In the genomic region with DNA sequence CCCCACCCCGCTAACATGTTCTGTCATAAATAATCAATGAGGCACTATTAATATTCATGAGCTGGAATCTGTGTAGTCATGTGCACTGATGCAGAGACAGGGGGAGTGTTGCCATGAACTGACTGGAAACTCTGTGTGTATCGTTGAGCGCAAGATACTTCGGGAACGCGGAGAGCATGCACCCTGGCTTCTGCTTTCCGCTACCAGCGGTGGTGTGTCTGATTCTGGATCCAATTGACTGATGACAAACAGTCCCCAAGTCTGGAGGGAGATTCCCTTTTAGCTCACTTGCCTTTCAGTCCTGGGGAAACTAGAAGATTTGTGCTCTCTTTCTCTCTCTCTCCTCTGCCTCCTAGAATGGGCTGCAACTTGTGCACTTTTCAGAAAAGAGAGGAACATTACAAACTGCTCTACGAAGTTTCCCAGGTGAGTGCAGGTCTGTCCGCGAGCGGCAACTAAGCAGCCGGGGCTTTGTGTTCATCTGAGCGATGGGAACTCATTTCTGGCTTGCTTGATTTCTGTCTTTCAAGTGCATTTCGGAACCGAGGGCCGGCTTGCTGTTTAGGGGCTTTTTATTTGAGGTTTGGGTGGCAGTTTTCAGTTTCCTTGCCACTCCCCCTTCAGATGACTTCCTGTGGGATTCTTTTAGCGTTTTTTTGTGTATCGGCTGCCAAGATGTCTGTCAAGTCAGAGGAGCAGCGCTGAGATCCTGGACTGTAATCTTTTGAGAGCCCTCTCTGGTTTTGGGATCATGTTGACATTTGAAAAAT, we compare ENCODE assay signal across 8 mouse cellular contexts.
DNase-seq lines count a peak whose midpoint lies in the region; ATAC-seq lines count a peak whose summit lies in the region.

No protein-coding gene starts in this region.

- no peaks in the 10 kb centered on the region for H3K36me3 ChIP-seq in embryonic facial prominence, embryonic 10.5 days (replicated peaks)
- H3K36me3 ChIP-seq in hindbrain, embryonic 10.5 days: no peaks in the 10 kb centered on the region
- no peaks in the 10 kb centered on the region for H3K36me3 ChIP-seq in limb, embryonic 13.5 days

- peak; percentile 21 to 24 for DNase-seq in left cerebral cortex, postnatal 25 days (ENCODE audit: low spot score in 2 of 2)
- DNase-seq in left cerebral cortex, adult 8-10 months (ENCODE audit: low spot score in 2 of 2): no peak
- peak; percentile 42 for DNase-seq in embryonic facial prominence, embryonic 10.5 days (ENCODE audit: low spot score)
- DNase-seq in hindbrain, embryonic 10.5 days (ENCODE audit: low spot score): peak; percentile 55
- DNase-seq in retina, postnatal 1 day: peak; percentile 88
- DNase-seq in gastrocnemius, adult 8-10 months (ENCODE audit: low spot score in 2 of 2): no peak
- DNase-seq in adrenal gland, adult 8-10 months: no peak

- intact Hi-C loops in left cerebral cortex, postnatal 25 days (cut with DNase I): loop anchor here (5.0 kb wide), 3 partner anchors 150 to 620 kb away; no protein-coding TSS in a partner anchor

- ATAC-seq in limb, embryonic 13.5 days (ENCODE audit: low FRiP score, low read depth): no peak

- peaks cover 26% of the 10 kb centered on the region for H3K4me1 ChIP-seq in embryonic facial prominence, embryonic 10.5 days
- H3K4me1 ChIP-seq in hindbrain, embryonic 10.5 days (replicated peaks): peaks cover 44% of the 10 kb centered on the region
- peaks cover 23% of the 10 kb centered on the region for H3K4me1 ChIP-seq in limb, embryonic 13.5 days

- H3K9me3 ChIP-seq in embryonic facial prominence, embryonic 10.5 days: no peaks in the 10 kb centered on the region
- no peaks in the 10 kb centered on the region for H3K9me3 ChIP-seq in hindbrain, embryonic 10.5 days
- H3K9me3 ChIP-seq in limb, embryonic 13.5 days: no peaks in the 10 kb centered on the region

- H3K4me3 ChIP-seq in embryonic facial prominence, embryonic 10.5 days: peak overlapping the region; percentile 58
- peak overlapping the region; percentile 57 for H3K4me3 ChIP-seq in hindbrain, embryonic 10.5 days
- peak overlapping the region; percentile 45 for H3K4me3 ChIP-seq in limb, embryonic 13.5 days

- peak overlapping the region; percentile 44; the same call in 1 of the 2 replicates for H3K27ac ChIP-seq in embryonic facial prominence, embryonic 10.5 days (replicated peaks)
- peak overlapping the region; percentile 84 for H3K27ac ChIP-seq in hindbrain, embryonic 10.5 days
- H3K27ac ChIP-seq in limb, embryonic 13.5 days: no peak overlapping the region

- H3K27me3 ChIP-seq in embryonic facial prominence, embryonic 10.5 days (replicated peaks; ENCODE audit: low read depth, poor library complexity, severe bottlenecking): peaks cover 8% of the 10 kb centered on the region; the same call in 1 of the 2 replicates
- no peaks in the 10 kb centered on the region for H3K27me3 ChIP-seq in hindbrain, embryonic 10.5 days (ENCODE audit: insufficient read depth, poor library complexity, severe bottlenecking)
- H3K27me3 ChIP-seq in limb, embryonic 13.5 days: peaks cover 8% of the 10 kb centered on the region; the same call in 1 of the 2 replicates

- H3K9ac ChIP-seq in limb, embryonic 13.5 days: peak overlapping the region; percentile 54

- H3K4me2 ChIP-seq in limb, embryonic 13.5 days (replicated peaks): peak overlapping the region; percentile 80

- WGBS in embryonic facial prominence, embryonic 10.5 days: 1% methylated on average over 20 of the region's 20 CpGs
- whole genome bisulfite sequencing in hindbrain, embryonic 10.5 days: 1% methylated on average over 20 of the region's 20 CpGs
- WGBS in limb, embryonic 13.5 days: 1% methylated on average over 20 of the region's 20 CpGs

Comparison
In these comparisons a context has a peak if more than half of its experiments do, and no peak if none do; other contexts are left out.
1. DNase-seq: peak in left cerebral cortex, postnatal 25 days (2 of 2), embryonic facial prominence, embryonic 10.5 days (single experiment), hindbrain, embryonic 10.5 days (single experiment) and retina, postnatal 1 day (single experiment); none in left cerebral cortex, adult 8-10 months (0 of 2), gastrocnemius, adult 8-10 months (0 of 2) and adrenal gland, adult 8-10 months (single experiment).
2. Peak in every context shown above with its lines, with median percentiles within 50 percentile points of each other: H3K4me3 ChIP-seq.